Mouse (Mus musculus) adrenal gland, adult 8-10 months (tissue): ENCODE data around the gene Gria4. TPM values are rescaled to one million over a fixed set of nuclear protein-coding genes. Genes with fewer than 3 reads are reported as not detected.
"Not testable (repeated sequence)": the region's sequence is repeated elsewhere in the genome, so short reads cannot be mapped to it uniquely, and the experiment has no call there.

ENCODE experiments used
- DNase-seq: peaks from one replicate; pipeline ENCODE4 v3.0.0; 2022
- microRNA-seq, 2 experiments: library from miRNA; unstranded; fragments of <30 nt; microRNA quantifications; one replicate each; pipeline ENCODE4 v1.2.0; 2022
- total RNA-seq, 4 experiments: library from RNA; stranded (reverse); gene quantifications; 2 replicates each; pipeline ENCODE4 v1.2.4; 2022

Gria4 gene
- total RNA-seq, 4 experiments from 2014 or later, result 2.7 to 6.2 (median 4.7) TPM

DNA sequence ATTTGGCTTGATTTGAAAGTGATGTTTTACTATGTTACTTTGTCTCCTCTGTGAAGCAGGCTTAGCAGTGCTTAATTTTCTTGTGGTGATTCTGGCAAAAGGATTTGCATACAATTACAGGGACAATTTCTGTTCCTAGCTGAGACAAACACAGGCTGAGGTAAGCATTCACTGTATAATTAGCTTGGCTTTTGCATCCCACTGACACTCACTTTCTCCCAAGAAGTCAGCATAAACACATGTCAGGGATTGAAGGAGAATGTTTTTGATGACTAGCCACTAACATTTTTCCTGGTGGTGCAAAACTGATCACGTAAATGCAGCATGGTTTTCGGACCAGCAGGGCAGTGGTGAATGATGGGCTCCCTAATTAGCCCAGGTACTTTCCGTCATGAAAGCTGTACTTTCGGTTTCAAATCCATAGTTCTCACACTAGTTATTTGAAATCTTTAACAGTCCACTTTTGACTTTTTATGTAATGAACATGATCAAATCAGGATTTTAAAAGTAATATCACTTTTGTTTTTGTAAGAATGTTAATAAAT lies 240.5 kb downstream of the Gria4 start:
- no peak for DNase-seq

GRCm38 (mm10) chr9:4539218-4539617 lies 256.8 kb downstream of the Gria4 start:
- DNase-seq, result no peak

- DNase-seq, result no peak
Measured at GRCm38 (mm10) chr9:4536514-4537150, 259.4 kb downstream of the Gria4 start.

- DNase-seq, result no peak
Measured at GRCm38 (mm10) chr9:4514563-4514885, 281.5 kb downstream of the Gria4 start.

- no peak for DNase-seq
Measured at GRCm38 (mm10) chr9:4513796-4514562, 282.1 kb downstream of the Gria4 start.

DNA sequence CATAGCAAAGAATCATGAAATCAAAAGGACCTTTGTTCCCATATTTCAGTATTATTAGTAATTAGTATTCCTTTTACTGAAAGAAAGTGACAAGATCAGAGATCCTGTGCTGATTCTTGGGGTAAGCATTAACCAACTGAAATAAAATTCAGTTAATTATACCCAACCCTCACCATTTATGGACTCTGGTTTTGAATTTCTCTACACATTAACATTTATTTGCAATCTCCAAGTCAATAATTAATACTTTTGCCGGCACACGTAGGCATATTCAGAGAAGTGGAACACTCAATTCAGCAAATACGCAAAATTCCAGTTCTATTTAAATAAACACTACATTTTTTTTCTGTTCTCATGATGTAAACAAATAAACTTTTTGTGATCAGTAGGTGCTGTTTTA lies 289.9 kb downstream of the Gria4 start:
- no peak for DNase-seq

- DNase-seq, result no peak
Measured at GRCm38 (mm10) chr9:4505087-4505486, 290.9 kb downstream of the Gria4 start.

GRCm38 (mm10) chr9:4486428-4486827 lies 309.6 kb downstream of the Gria4 start:
- no peak for DNase-seq

- no peak for DNase-seq
Measured at GRCm38 (mm10) chr9:4484502-4484901, 311.5 kb downstream of the Gria4 start.

DNA sequence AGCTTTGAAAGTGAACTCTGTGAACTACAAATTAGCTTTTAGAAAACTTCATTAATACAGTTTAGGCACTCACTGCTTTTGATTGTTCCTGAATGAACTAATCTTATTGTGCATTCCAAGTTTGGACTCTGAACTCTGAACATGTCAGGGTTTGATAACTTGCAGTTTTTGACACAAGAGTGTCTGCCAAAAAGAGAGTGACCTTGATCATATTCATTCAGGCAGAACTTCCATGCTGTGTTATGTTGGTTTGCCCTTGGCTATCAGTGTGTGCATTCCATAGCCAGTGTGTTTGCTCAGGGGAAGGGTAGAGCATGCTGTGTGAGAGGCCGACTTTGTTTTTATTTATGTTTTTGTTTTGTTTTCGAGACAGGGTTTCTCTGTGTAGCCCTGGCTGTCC lies 325.2 kb downstream of the Gria4 start:
- DNase-seq, result no peak

DNA sequence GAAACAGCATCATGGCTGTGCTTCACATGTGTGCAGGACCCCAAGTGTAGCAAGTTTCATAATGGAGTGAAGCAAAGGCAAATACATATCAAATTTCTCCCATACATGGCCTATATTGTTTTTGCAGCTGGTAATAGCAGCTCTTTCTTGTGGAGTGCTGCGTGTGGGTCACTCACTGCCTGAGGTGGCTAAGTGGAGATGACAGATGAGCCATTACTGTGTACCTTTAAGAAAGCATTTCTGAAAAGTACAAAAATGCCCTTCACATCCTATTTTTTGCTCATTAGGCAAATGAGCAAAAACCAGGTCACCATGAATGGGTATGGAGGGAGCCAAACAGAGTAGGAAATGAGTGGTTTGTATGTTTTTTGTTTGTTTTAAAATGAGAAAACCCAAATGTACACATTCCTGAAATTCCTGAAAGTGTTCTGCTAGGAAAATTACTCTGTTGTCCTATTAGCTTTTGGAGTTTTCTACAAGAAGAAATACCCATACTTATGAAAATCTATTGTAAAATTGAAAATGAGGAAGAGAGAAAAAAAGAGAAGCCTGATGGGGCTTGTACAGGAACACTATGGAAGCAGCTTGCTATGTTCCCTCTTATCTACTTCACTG lies 336.5 kb downstream of the Gria4 start:
- DNase-seq, result no peak

- DNase-seq, result no peak
Measured at GRCm38 (mm10) chr9:4458193-4458592, 337.8 kb downstream of the Gria4 start.

DNA sequence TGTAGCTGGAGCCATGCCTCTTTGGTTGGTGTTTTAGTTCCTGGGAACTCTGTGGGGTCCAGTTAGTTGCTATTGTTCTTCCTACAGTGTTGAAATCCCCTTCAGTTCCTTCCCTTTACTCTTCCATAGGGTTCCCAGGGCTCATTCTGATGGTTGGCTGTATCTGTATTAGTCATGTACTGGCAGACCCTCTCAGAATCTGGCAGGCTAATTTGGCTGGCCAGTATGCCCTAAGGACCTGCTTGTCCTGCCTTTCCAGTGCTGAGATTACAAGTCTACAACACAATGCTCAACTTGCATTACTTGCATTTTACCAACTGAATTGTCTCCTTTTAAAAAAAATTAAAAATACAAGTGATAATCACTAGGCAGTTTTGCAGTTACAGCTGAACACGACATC lies 338.4 kb downstream of the Gria4 start:
- DNase-seq, result no peak

GRCm38 (mm10) chr9:4442908-4443307 lies 353.1 kb downstream of the Gria4 start:
- DNase-seq, result peak; percentile 1

GRCm38 (mm10) chr9:4400801-4401200 lies 395.2 kb downstream of the Gria4 start:
- not testable (repeated sequence) for DNase-seq

- DNase-seq, result no peak
Measured at GRCm38 (mm10) chr9:4376640-4377120, 419.4 kb downstream of the Gria4 start.

DNA sequence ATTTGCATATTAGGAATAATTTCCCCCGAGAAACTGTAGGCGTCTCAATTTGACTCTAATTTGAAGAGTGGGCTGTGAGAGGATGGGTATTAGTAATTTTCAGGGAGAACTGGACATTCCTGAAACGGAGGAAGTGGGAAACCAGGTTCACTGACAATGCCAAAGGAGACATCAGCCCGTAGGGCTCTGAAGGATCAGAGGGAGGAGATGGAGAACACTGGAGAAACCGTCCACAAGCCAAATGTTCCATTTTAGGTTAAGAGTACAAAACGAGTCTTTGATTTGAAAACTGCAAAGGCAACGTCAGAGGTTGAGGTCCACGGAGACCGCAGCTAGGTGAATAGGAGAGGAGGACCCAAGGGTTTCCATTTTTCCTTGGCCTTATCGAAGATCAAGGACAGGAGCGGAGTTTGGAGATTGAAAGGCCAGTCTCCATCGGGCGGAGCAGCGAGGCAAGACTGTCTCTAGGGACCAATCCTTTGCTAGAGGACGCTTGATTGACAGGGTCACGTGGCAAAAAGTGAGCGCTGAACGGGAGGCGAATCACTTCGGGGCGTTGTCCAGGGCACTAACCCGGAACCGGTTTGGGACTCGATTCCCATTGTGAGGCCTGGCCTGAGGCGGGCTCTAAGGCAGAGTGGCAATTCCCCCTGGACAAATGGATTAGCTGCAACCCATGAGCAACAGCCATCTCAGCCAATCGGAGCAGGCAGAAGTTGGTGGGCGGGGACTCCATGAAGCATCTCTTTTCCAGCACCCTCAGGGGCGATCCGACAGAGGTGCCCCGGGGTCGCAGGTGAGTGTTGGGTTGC lies 420.0 kb downstream of the Gria4 start, which contains the start of gene Msantd4:
TSS of gene Msantd4 (plus strand) at position 735 of the 812 bp plus-strand sequence.
- DNase-seq, result peak; percentile 99

Small RNA genes lying within 50 kb of the gene (microRNA-seq; reads per million reads assigned to microRNA genes)
- gene Gm23811 (0 to 0.18 reads per million in 2 experiments), gene Gm23992 (0 reads per million in 2 experiments)
